Mouse (Mus musculus): ENCODE data around the gene Fat4. TPM values are rescaled to one million over a fixed set of nuclear protein-coding genes. Genes with fewer than 3 reads are reported as not detected.

Gene Fat4
- total and polyA plus RNA-seq, 3 experiments = not detected

GRCm38 (mm10) chr3:39053072-39053471, 166.3 kb downstream of the Fat4 start:
- Histone ChIP-seq H3K36me3 (replicated peaks in 1 of 2; ENCODE audit: control insufficient read depth in 1 of 2, insufficient read depth in 1 of 2, low read length in 1 of 2) (no peaks in the 10 kb centered on the region), H3K4me2 (ENCODE audit: insufficient read depth, low read depth, poor library complexity, severe bottlenecking) (no peak overlapping the region), H3K4me3 (replicated peaks in 1 of 3; ENCODE audit: low read depth in 2 of 3, low read length in 2 of 3, poor library complexity in 1 of 3) (no peak overlapping the region), H3K9me3 (replicated peaks; ENCODE audit: low read length) (no peaks in the 10 kb centered on the region), H3K4me1 (ENCODE audit: control insufficient read depth in 1 of 2, insufficient read depth in 2 of 2) (no peaks in the 10 kb centered on the region), H3K79me2 (replicated peaks; ENCODE audit: control insufficient read depth, extremely low read depth, insufficient read depth, poor library complexity, severe bottlenecking) (no peaks in the 10 kb centered on the region), H3K27ac (ENCODE audit: insufficient read depth, low read depth) (no peak overlapping the region), H3K27me3 (replicated peaks) (no peaks in the 10 kb centered on the region), H3K9ac (ENCODE audit: insufficient read depth, low read depth) (no peak overlapping the region)
- in situ Hi-C loops (cut with MboI; ENCODE audit: low pct_ligation_motif_present, low pct_unique_long_range_greater_than_20kb, low sequenced_read_pairs) (no loop called here), dilution Hi-C loops (cut with MboI; ENCODE audit: extremely low pct_ligation_motif_present, extremely low pct_unique_long_range_greater_than_20kb, low sequenced_read_pairs) (no loop called here)
- TF ChIP-seq E2F4 (IDR thresholded peaks at IDR 0.05; ENCODE audit: insufficient replicate concordance, low read depth, low read length) (no peak), USF2 (conservative IDR thresholded peaks at IDR 0.05; ENCODE audit: low read depth, low read length) (no peak), NELFE (IDR thresholded peaks at IDR 0.05; ENCODE audit: low read depth, low read length) (no peak), POLR2A (IDR thresholded peaks at IDR 0.05; ENCODE audit: low read depth, low read length) (no peak), CHD1 (IDR thresholded peaks at IDR 0.05; ENCODE audit: low read depth, low read length) (no peak), PAX5 (IDR thresholded peaks at IDR 0.05; ENCODE audit: low read length) (no peak), KAT2A (IDR thresholded peaks at IDR 0.05; ENCODE audit: insufficient replicate concordance, low read length) (no peak), RCOR1 (conservative IDR thresholded peaks at IDR 0.05; ENCODE audit: low read depth, low read length) (no peak), EP300 (IDR thresholded peaks at IDR 0.05; ENCODE audit: low read length) (no peak), POLR2AphosphoS2 (IDR thresholded peaks at IDR 0.05; ENCODE audit: low read depth, low read length) (no peak), ETS1 (conservative IDR thresholded peaks at IDR 0.05; ENCODE audit: low read depth, low read length) (no peak), ELF1 (IDR thresholded peaks at IDR 0.05; ENCODE audit: low read depth, low read length) (no peak), MAFK (IDR thresholded peaks at IDR 0.05; ENCODE audit: insufficient replicate concordance, low read length) (no peak), MAX (IDR thresholded peaks at IDR 0.05; ENCODE audit: low read length) (no peak), ZNF384 (IDR thresholded peaks at IDR 0.05; ENCODE audit: low read depth, low read length) (no peak), MYC (IDR thresholded peaks at IDR 0.05; ENCODE audit: low read depth, low read length) (no peak), RAD21 (IDR thresholded peaks at IDR 0.05; ENCODE audit: low read depth, low read length) (no peak)
- no peak for DNase-seq (ENCODE audit: extremely low read depth)

Data from CH12.LX (cell line).